Mouse (Mus musculus): ENCODE results near the gene 4933430I17Rik. TPM values are rescaled to one million over a fixed set of nuclear protein-coding genes. Genes with fewer than 3 reads are reported as not detected.
A peak's percentile ranks its signal among the peaks of the same experiment; 100 is the strongest.

The 4933430I17Rik gene
- total and polyA plus RNA-seq, 3 experiments: 0.05 to 0.27 TPM; not detected in 1

- ATAC-seq (ENCODE audit: extremely low read depth, insufficient number of reproducible peaks, low FRiP score, poor library complexity, severe bottlenecking): no peak
- no peak for TF ChIP-seq POLR2AphosphoS5 (IDR thresholded peaks at IDR 0.05; ENCODE audit: insufficient replicate concordance, low read depth, low read length)
- TF ChIP-seq GATA2 (IDR thresholded peaks at IDR 0.05; ENCODE audit: borderline replicate concordance, low read depth, low read length): no peak
- no peak for TF ChIP-seq TAL1 (conservative IDR thresholded peaks at IDR 0.05; ENCODE audit: low read depth, low read length)
- TF ChIP-seq GATA1 (IDR thresholded peaks at IDR 0.05; ENCODE audit: borderline replicate concordance, low read length): no peak
- no peak for TF ChIP-seq CTCF (IDR thresholded peaks at IDR 0.05; ENCODE audit: low read depth, low read length)
- DNase-seq (ENCODE audit: low spot score): no peak
- peaks cover 73% of the 10 kb centered on the region for H3K36me3 ChIP-seq (replicated peaks)
- peaks cover 75% of the 10 kb centered on the region for H3K4me1 ChIP-seq (ENCODE audit: insufficient read depth, low read depth, low read length)
- H3K4me3 ChIP-seq (ENCODE audit: low read depth, low read length): no peak overlapping the region
- H3K9me3 ChIP-seq (replicated peaks): no peaks in the 10 kb centered on the region
- no peaks in the 10 kb centered on the region for H3K27me3 ChIP-seq (ENCODE audit: insufficient read depth, low read length)
Measured at GRCm38 (mm10) chr4:62508839-62509238, 16.3 kb upstream of the 4933430I17Rik start.

DNA sequence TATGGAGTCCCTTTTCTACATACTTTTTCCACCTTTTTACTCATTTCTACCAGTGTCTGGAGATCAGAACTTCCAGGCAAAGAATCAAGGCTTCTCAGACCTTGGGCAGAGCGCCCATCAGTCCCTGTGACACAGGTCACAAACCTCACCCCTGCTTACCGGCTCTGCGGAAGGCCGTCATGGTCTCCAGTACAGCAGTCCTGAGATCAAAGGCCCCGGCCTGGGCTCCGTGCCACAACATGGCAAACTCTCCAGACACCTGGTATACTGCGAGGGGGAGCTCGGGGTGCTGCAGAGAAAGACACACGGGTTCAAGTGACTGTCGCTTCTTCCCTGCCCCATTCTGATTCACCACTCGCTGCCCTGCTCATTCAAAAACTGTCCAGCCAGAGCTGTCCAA, 15.2 kb upstream of the 4933430I17Rik start:
- no peak for DNase-seq (ENCODE audit: low spot score)
- no peak overlapping the region for H3K4me3 ChIP-seq (ENCODE audit: low read depth, low read length)
- no peak for ATAC-seq (ENCODE audit: extremely low read depth, insufficient number of reproducible peaks, low FRiP score, poor library complexity, severe bottlenecking)
- peaks cover 79% of the 10 kb centered on the region for H3K36me3 ChIP-seq (replicated peaks)
- H3K9me3 ChIP-seq (replicated peaks): no peaks in the 10 kb centered on the region
- no peaks in the 10 kb centered on the region for H3K27me3 ChIP-seq (ENCODE audit: insufficient read depth, low read length)
- TF ChIP-seq CTCF (IDR thresholded peaks at IDR 0.05; ENCODE audit: low read depth, low read length) (no peak), POLR2AphosphoS5 (IDR thresholded peaks at IDR 0.05; ENCODE audit: insufficient replicate concordance, low read depth, low read length) (no peak), GATA1 (IDR thresholded peaks at IDR 0.05; ENCODE audit: borderline replicate concordance, low read length) (no peak), GATA2 (IDR thresholded peaks at IDR 0.05; ENCODE audit: borderline replicate concordance, low read depth, low read length) (no peak), TAL1 (conservative IDR thresholded peaks at IDR 0.05; ENCODE audit: low read depth, low read length) (no peak)
- H3K4me1 ChIP-seq (ENCODE audit: insufficient read depth, low read depth, low read length): peaks cover 83% of the 10 kb centered on the region

DNA sequence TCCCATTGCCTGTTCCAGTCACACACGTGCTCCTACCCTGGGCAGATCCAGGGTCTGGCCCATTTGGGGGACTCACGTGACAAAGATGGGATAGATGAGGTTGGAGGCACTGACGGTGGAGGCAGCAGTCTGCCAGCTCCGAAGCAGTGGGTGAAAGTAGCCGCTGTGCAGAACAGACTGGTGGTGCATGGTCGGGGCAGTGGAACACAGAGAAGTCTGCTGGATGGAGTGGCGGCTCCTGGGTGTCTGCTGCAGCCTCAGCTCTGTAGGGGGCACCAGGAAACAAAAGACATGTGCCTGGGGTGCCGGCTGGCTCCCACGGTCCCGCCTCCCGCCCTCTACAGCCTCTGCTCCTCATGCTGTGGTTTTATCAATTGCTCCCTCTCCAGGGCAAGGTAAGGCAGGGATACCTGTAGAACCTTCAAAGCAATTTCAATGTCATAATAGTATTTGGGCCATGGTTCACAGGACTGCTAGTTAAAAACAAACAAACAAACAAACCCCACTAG, 11.1 kb upstream of the 4933430I17Rik start:
- no peaks in the 10 kb centered on the region for H3K27me3 ChIP-seq (ENCODE audit: insufficient read depth, low read length)
- peak overlapping the region; percentile 24; the same call in 1 of the 2 replicates for H3K4me3 ChIP-seq (ENCODE audit: low read depth, low read length)
- H3K36me3 ChIP-seq (replicated peaks): peaks cover 71% of the 10 kb centered on the region
- H3K4me1 ChIP-seq (ENCODE audit: insufficient read depth, low read depth, low read length): peaks cover 92% of the 10 kb centered on the region
- no peak for ATAC-seq (ENCODE audit: extremely low read depth, insufficient number of reproducible peaks, low FRiP score, poor library complexity, severe bottlenecking)
- H3K9me3 ChIP-seq (replicated peaks): no peaks in the 10 kb centered on the region
- no peak for DNase-seq (ENCODE audit: low spot score)
- TF ChIP-seq GATA2 (IDR thresholded peaks at IDR 0.05; ENCODE audit: borderline replicate concordance, low read depth, low read length) (no peak), GATA1 (IDR thresholded peaks at IDR 0.05; ENCODE audit: borderline replicate concordance, low read length) (no peak), CTCF (IDR thresholded peaks at IDR 0.05; ENCODE audit: low read depth, low read length) (no peak), TAL1 (conservative IDR thresholded peaks at IDR 0.05; ENCODE audit: low read depth, low read length) (no peak), POLR2AphosphoS5 (IDR thresholded peaks at IDR 0.05; ENCODE audit: insufficient replicate concordance, low read depth, low read length) (no peak)

DNA sequence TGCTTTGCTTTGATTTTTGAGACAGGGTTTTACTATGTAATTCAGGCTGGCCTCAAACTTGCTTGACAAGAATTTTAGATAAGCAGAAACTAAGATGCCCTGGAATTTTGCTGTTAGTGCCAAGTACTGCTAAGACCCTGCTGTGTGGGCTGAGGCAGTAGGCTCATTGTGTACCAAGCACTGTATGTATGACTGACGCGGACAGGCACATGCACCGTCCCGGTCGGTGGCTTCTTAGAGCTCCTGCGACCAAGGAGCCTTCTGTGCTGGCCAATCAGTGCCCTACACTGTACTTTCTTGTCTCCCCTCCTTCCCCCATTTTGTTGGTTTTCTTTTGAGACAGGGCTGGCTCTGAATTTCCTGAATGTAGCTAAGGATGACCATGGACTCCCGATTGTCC, 10.2 kb upstream of the 4933430I17Rik start:
- Histone ChIP-seq H3K9me3 (replicated peaks) (no peaks in the 10 kb centered on the region), H3K4me1 (ENCODE audit: insufficient read depth, low read depth, low read length) (peaks cover 90% of the 10 kb centered on the region), H3K27me3 (ENCODE audit: insufficient read depth, low read length) (no peaks in the 10 kb centered on the region), H3K4me3 (ENCODE audit: low read depth, low read length) (peak overlapping the region; percentile 77; the same call in 1 of the 2 replicates), H3K36me3 (replicated peaks) (peaks cover 62% of the 10 kb centered on the region)
- DNase-seq (ENCODE audit: low spot score): no peak
- no peak for ATAC-seq (ENCODE audit: extremely low read depth, insufficient number of reproducible peaks, low FRiP score, poor library complexity, severe bottlenecking)
- no peak for TF ChIP-seq GATA1 (IDR thresholded peaks at IDR 0.05; ENCODE audit: borderline replicate concordance, low read length)
- TF ChIP-seq GATA2 (IDR thresholded peaks at IDR 0.05; ENCODE audit: borderline replicate concordance, low read depth, low read length): no peak
- TF ChIP-seq POLR2AphosphoS5 (IDR thresholded peaks at IDR 0.05; ENCODE audit: insufficient replicate concordance, low read depth, low read length): no peak
- TF ChIP-seq TAL1 (conservative IDR thresholded peaks at IDR 0.05; ENCODE audit: low read depth, low read length): no peak
- TF ChIP-seq CTCF (IDR thresholded peaks at IDR 0.05; ENCODE audit: low read depth, low read length): no peak

- TF ChIP-seq POLR2AphosphoS5 (IDR thresholded peaks at IDR 0.05; ENCODE audit: insufficient replicate concordance, low read depth, low read length) (no peak), TAL1 (conservative IDR thresholded peaks at IDR 0.05; ENCODE audit: low read depth, low read length) (no peak), GATA2 (IDR thresholded peaks at IDR 0.05; ENCODE audit: borderline replicate concordance, low read depth, low read length) (no peak), GATA1 (IDR thresholded peaks at IDR 0.05; ENCODE audit: borderline replicate concordance, low read length) (no peak), CTCF (IDR thresholded peaks at IDR 0.05; ENCODE audit: low read depth, low read length) (no peak)
- no peaks in the 10 kb centered on the region for H3K9me3 ChIP-seq (replicated peaks)
- H3K36me3 ChIP-seq (replicated peaks): peaks cover 57% of the 10 kb centered on the region
- ATAC-seq (ENCODE audit: extremely low read depth, insufficient number of reproducible peaks, low FRiP score, poor library complexity, severe bottlenecking) (no peak), DNase-seq (ENCODE audit: low spot score) (peak; percentile 65)
- H3K4me3 ChIP-seq (ENCODE audit: low read depth, low read length): peak overlapping the region; percentile 77; the same call in 1 of the 2 replicates
- no peaks in the 10 kb centered on the region for H3K27me3 ChIP-seq (ENCODE audit: insufficient read depth, low read length)
- H3K4me1 ChIP-seq (ENCODE audit: insufficient read depth, low read depth, low read length): peaks cover 86% of the 10 kb centered on the region
Measured at GRCm38 (mm10) chr4:62515490-62515889, 9.7 kb upstream of the 4933430I17Rik start.

DNA sequence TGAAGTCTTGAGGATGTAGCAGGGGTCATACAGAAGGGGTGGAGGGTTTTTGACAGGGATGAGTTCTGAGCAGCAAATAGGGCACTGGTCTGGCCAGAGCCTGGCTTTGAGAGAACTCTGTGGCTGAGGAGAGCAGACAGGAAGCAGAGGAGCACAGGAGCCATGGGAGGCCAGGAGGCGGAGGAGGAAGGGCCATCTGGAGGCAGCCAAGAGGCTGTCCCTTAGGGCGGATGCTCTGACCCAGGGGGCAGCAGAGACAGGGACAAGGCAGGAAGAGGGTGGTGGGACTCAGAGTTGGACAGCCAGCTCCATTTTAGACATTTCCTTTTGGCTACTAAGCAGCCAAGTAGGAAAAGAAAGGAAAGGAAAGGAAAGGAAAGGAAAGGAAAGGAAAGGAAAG, 9.1 kb upstream of the 4933430I17Rik start:
- DNase-seq (ENCODE audit: low spot score) (no peak), ATAC-seq (ENCODE audit: extremely low read depth, insufficient number of reproducible peaks, low FRiP score, poor library complexity, severe bottlenecking) (no peak)
- H3K27me3 ChIP-seq (ENCODE audit: insufficient read depth, low read length): no peaks in the 10 kb centered on the region
- H3K9me3 ChIP-seq (replicated peaks): no peaks in the 10 kb centered on the region
- peaks cover 86% of the 10 kb centered on the region for H3K4me1 ChIP-seq (ENCODE audit: insufficient read depth, low read depth, low read length)
- no peak for TF ChIP-seq GATA1 (IDR thresholded peaks at IDR 0.05; ENCODE audit: borderline replicate concordance, low read length)
- TF ChIP-seq POLR2AphosphoS5 (IDR thresholded peaks at IDR 0.05; ENCODE audit: insufficient replicate concordance, low read depth, low read length): no peak
- TF ChIP-seq CTCF (IDR thresholded peaks at IDR 0.05; ENCODE audit: low read depth, low read length): no peak
- no peak for TF ChIP-seq GATA2 (IDR thresholded peaks at IDR 0.05; ENCODE audit: borderline replicate concordance, low read depth, low read length)
- TF ChIP-seq TAL1 (conservative IDR thresholded peaks at IDR 0.05; ENCODE audit: low read depth, low read length): no peak
- H3K36me3 ChIP-seq (replicated peaks): peaks cover 51% of the 10 kb centered on the region
- peak overlapping the region; percentile 77 for H3K4me3 ChIP-seq (ENCODE audit: low read depth, low read length)
